Mouse (Mus musculus): ENCODE data around the gene Uvrag. TPM values are rescaled to one million over a fixed set of nuclear protein-coding genes. Genes with fewer than 3 reads are reported as not detected.

Uvrag gene
- total and polyA plus RNA-seq, 3 experiments: 5.9 to 22.1 (median 21.0) TPM

DNA sequence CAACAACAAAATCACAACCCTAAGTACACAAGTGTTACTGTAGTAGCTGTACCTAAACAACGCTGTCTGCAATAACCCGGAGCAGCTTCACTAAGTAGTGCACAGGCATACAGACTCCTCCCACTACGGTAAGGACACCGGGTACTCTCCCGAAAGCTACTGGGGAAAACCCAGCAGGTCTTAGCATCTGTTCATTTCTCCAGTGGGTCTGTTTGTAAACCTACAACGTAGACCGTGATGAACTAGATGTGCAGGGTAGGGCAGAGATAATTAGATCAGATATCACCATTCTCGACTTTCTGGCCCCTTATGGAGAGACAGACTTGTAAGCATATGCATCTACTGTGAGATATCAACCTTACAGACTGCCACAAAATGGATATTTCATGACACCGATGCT is 99.1 kb downstream of the Uvrag start:
- no peak for TF ChIP-seq POLR2A (IDR thresholded peaks at IDR 0.05; ENCODE audit: insufficient read depth, low read depth, low read length)
- TF ChIP-seq EP300 (IDR thresholded peaks at IDR 0.05; ENCODE audit: insufficient read depth, low read depth, low read length): no peak
- no peak for TF ChIP-seq CTCF (IDR thresholded peaks at IDR 0.05)
- H3K79me2 ChIP-seq (replicated peaks; ENCODE audit: control insufficient read depth, insufficient read depth, low read length): peaks cover 2% of the 10 kb centered on the region; the same call in 1 of the 2 replicates
- H3K9ac ChIP-seq (ENCODE audit: low read depth, low read length): no peak overlapping the region
- no peak for DNase-seq
- H3K27me3 ChIP-seq (ENCODE audit: control insufficient read depth, insufficient read depth, low read length): no peaks in the 10 kb centered on the region
- H3K4me1 ChIP-seq (ENCODE audit: control insufficient read depth, insufficient read depth, low read length): peaks cover 4% of the 10 kb centered on the region
- no peak overlapping the region for H3K27ac ChIP-seq
- whole genome bisulfite sequencing: 90% methylated on average over 9 of the region's 9 CpGs
- no peak overlapping the region for H3K4me3 ChIP-seq
- no peaks in the 10 kb centered on the region for H3K36me3 ChIP-seq (ENCODE audit: control insufficient read depth, insufficient read depth, low read length)
- intact Hi-C loops (cut with DNase I): no loop called here

DNA sequence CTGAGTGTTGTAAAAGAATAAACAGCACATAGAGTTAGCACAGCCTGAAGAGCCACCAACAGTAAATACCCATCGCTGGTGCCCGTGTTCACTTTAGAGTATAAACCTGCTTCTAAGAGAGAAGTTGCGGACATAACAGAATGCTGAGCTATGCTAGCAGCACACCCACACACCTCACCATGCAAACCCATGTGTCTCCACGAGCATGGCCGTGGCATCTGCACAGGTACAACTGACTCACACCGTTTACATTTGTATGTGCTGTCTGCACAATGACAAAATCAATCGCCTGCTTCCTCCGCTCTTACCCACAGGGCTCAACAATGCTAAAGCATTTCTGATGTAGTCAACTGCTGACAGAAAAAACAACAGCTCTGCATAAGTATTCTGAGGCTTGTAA is 101.0 kb downstream of the Uvrag start:
- WGBS: 88% methylated on average over 8 of the region's 8 CpGs
- Histone ChIP-seq H3K4me1 (ENCODE audit: control insufficient read depth, insufficient read depth, low read length) (peaks cover 4% of the 10 kb centered on the region), H3K27me3 (ENCODE audit: control insufficient read depth, insufficient read depth, low read length) (no peaks in the 10 kb centered on the region), H3K9ac (ENCODE audit: low read depth, low read length) (no peak overlapping the region), H3K79me2 (replicated peaks; ENCODE audit: control insufficient read depth, insufficient read depth, low read length) (peaks cover 2% of the 10 kb centered on the region; the same call in 1 of the 2 replicates), H3K36me3 (ENCODE audit: control insufficient read depth, insufficient read depth, low read length) (no peaks in the 10 kb centered on the region; the same call in 1 of the 2 replicates), H3K27ac (no peak overlapping the region), H3K4me3 (no peak overlapping the region)
- intact Hi-C loops (cut with DNase I): no loop called here
- TF ChIP-seq EP300 (IDR thresholded peaks at IDR 0.05; ENCODE audit: insufficient read depth, low read depth, low read length) (no peak), CTCF (IDR thresholded peaks at IDR 0.05) (no peak), POLR2A (IDR thresholded peaks at IDR 0.05; ENCODE audit: insufficient read depth, low read depth, low read length) (no peak)
- DNase-seq: no peak

- WGBS: 76% methylated on average over 8 of the region's 8 CpGs
- no peaks in the 10 kb centered on the region for H3K27me3 ChIP-seq (ENCODE audit: control insufficient read depth, insufficient read depth, low read length)
These were observed 104.7 kb downstream of the Uvrag start for GRCm38 (mm10) chr7:99036284-99036683.

DNA sequence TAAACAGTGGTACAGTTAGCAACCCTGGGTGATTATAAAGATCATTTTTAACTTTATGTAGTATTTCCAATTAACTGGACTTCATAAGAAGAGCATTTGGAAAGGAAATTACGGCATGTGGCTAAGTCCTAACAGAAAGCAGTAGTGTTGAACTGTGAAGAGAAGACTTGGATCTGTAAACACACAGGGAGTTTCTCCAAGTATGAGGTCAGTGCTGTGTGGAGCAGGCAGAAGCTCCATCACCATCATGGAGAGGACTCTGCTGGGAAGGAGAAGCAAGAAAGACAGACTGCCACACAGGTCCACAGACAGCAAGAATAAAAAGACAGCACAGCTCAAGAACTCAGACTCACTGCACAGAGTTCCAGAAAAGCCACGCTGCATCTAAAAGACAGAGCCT is 106.0 kb downstream of the Uvrag start:
- H3K27me3 ChIP-seq (ENCODE audit: control insufficient read depth, insufficient read depth, low read length): no peaks in the 10 kb centered on the region
- no peak for TF ChIP-seq CTCF (IDR thresholded peaks at IDR 0.05)
- TF ChIP-seq EP300 (IDR thresholded peaks at IDR 0.05; ENCODE audit: insufficient read depth, low read depth, low read length): no peak
- TF ChIP-seq POLR2A (IDR thresholded peaks at IDR 0.05; ENCODE audit: insufficient read depth, low read depth, low read length): no peak
- no peaks in the 10 kb centered on the region for H3K4me1 ChIP-seq (ENCODE audit: control insufficient read depth, insufficient read depth, low read length)
- intact Hi-C loops (cut with DNase I): no loop called here
- no peak overlapping the region for H3K4me3 ChIP-seq
- H3K9ac ChIP-seq (ENCODE audit: low read depth, low read length): no peak overlapping the region
- no peak overlapping the region for H3K27ac ChIP-seq
- WGBS: 83% methylated on average over 2 of the region's 2 CpGs
- H3K36me3 ChIP-seq (ENCODE audit: control insufficient read depth, insufficient read depth, low read length): no peaks in the 10 kb centered on the region; the same call in 1 of the 2 replicates
- DNase-seq: no peak
- no peaks in the 10 kb centered on the region; the same call in 1 of the 2 replicates for H3K79me2 ChIP-seq (replicated peaks; ENCODE audit: control insufficient read depth, insufficient read depth, low read length)

More at GRCm38 (mm10) chr7:99036284-99036683, 104.7 kb downstream of the Uvrag start:
- H3K27ac ChIP-seq: no peak overlapping the region
- H3K4me3 ChIP-seq: no peak overlapping the region
- TF ChIP-seq EP300 (IDR thresholded peaks at IDR 0.05; ENCODE audit: insufficient read depth, low read depth, low read length) (no peak), CTCF (IDR thresholded peaks at IDR 0.05) (no peak), POLR2A (IDR thresholded peaks at IDR 0.05; ENCODE audit: insufficient read depth, low read depth, low read length) (no peak)
- intact Hi-C loops (cut with DNase I): no loop called here
- no peak overlapping the region for H3K9ac ChIP-seq (ENCODE audit: low read depth, low read length)
- no peaks in the 10 kb centered on the region for H3K4me1 ChIP-seq (ENCODE audit: control insufficient read depth, insufficient read depth, low read length)
- no peaks in the 10 kb centered on the region; the same call in 1 of the 2 replicates for H3K79me2 ChIP-seq (replicated peaks; ENCODE audit: control insufficient read depth, insufficient read depth, low read length)
- H3K36me3 ChIP-seq (ENCODE audit: control insufficient read depth, insufficient read depth, low read length): no peaks in the 10 kb centered on the region; the same call in 1 of the 2 replicates
- DNase-seq: no peak

DNA sequence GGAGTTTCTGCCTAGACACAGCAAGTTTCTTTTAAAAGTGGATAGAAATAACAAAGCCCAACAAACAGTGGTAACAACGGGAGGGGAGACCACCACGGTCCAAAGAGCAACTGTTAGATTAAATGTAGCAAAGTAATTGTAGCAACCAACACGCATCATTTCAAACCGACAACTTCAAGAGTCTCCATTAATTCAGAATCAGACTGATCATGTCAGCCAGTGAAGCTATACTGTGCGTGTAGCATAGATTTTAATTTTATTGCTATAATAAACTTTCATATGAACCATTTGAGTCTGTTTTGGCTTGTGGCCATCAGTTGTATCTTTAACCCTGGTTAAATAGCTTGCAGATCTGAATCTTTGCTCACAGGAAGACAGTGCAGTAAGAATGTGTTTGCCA is 107.1 kb downstream of the Uvrag start:
- H3K79me2 ChIP-seq (replicated peaks; ENCODE audit: control insufficient read depth, insufficient read depth, low read length): peaks cover 2% of the 10 kb centered on the region; the same call in 1 of the 2 replicates
- no peak for TF ChIP-seq POLR2A (IDR thresholded peaks at IDR 0.05; ENCODE audit: insufficient read depth, low read depth, low read length)
- no peak for TF ChIP-seq EP300 (IDR thresholded peaks at IDR 0.05; ENCODE audit: insufficient read depth, low read depth, low read length)
- TF ChIP-seq CTCF (IDR thresholded peaks at IDR 0.05): no peak
- no peak overlapping the region for H3K4me3 ChIP-seq
- intact Hi-C loops (cut with DNase I): no loop called here
- H3K27me3 ChIP-seq (ENCODE audit: control insufficient read depth, insufficient read depth, low read length): no peaks in the 10 kb centered on the region
- H3K27ac ChIP-seq: no peak overlapping the region
- no peak for DNase-seq
- 96% methylated on average over 5 of the region's 5 CpGs for WGBS
- no peaks in the 10 kb centered on the region for H3K4me1 ChIP-seq (ENCODE audit: control insufficient read depth, insufficient read depth, low read length)
- no peak overlapping the region for H3K9ac ChIP-seq (ENCODE audit: low read depth, low read length)
- no peaks in the 10 kb centered on the region; the same call in 1 of the 2 replicates for H3K36me3 ChIP-seq (ENCODE audit: control insufficient read depth, insufficient read depth, low read length)

GRCm38 (mm10) chr7:99033314-99033713 is 107.6 kb downstream of the Uvrag start:
- Histone ChIP-seq H3K36me3 (ENCODE audit: control insufficient read depth, insufficient read depth, low read length) (no peaks in the 10 kb centered on the region; the same call in 1 of the 2 replicates), H3K9ac (ENCODE audit: low read depth, low read length) (no peak overlapping the region), H3K27me3 (ENCODE audit: control insufficient read depth, insufficient read depth, low read length) (no peaks in the 10 kb centered on the region), H3K79me2 (replicated peaks; ENCODE audit: control insufficient read depth, insufficient read depth, low read length) (peaks cover 2% of the 10 kb centered on the region; the same call in 1 of the 2 replicates), H3K27ac (no peak overlapping the region), H3K4me3 (no peak overlapping the region), H3K4me1 (ENCODE audit: control insufficient read depth, insufficient read depth, low read length) (no peaks in the 10 kb centered on the region)
- 92% methylated on average over 3 of the region's 3 CpGs for WGBS
- DNase-seq: no peak
- intact Hi-C loops (cut with DNase I): no loop called here
- TF ChIP-seq CTCF (IDR thresholded peaks at IDR 0.05) (no peak), EP300 (IDR thresholded peaks at IDR 0.05; ENCODE audit: insufficient read depth, low read depth, low read length) (no peak), POLR2A (IDR thresholded peaks at IDR 0.05; ENCODE audit: insufficient read depth, low read depth, low read length) (no peak)

Data from heart, adult 2 months (tissue).